Mouse (Mus musculus) ES-Bruce4 (cell line): ENCODE measurements at regions not wholly inside any gene's neighbourhood (a gene's known extent, or its start where the extent isn't known, plus 50 kb on each side); places are given as distances from the start of the nearest gene placed in this dataset.

ENCODE experiments used
- CTCF ChIP-seq: IDR thresholded peaks from one replicate; pipeline ENCODE4 v1.8.1; 2011; ENCODE audit warnings: low read depth, low read length
- POLR2A ChIP-seq: IDR thresholded peaks from one replicate; pipeline ENCODE4 v1.8.1; 2011; ENCODE audit warnings: low read length; ENCODE audit not compliant: insufficient read depth

- TF ChIP-seq POLR2A (no peak), CTCF (no peak)
Measured at GRCm38 (mm10) chr4:31143166-31143565, 820.7 kb upstream of the Map3k7 start.
